Mouse (Mus musculus) neural tube, embryonic 12.5 days (tissue): ENCODE measurements at regions not wholly inside any gene's neighbourhood (a gene's known extent, or its start where the extent isn't known, plus 50 kb on each side); places are given as distances from the start of the nearest gene placed in this dataset.

Source experiments
- ATAC-seq: fragments of 200-750 bp; cut with Nextera tagmentation; 2 replicates; pipeline ENCODE4 v1.8.0; 2017; ENCODE audit warnings: low read depth, mild to moderate bottlenecking, moderate TSS enrichment, moderate library complexity; ENCODE audit not compliant: low FRiP score
- H3K27ac ChIP-seq: fragments of 300-500 bp; sonication (generic); 2 replicates; pipeline ENCODE4 v1.5.1; 2016
- H3K27me3 ChIP-seq: fragments of 300-500 bp; sonication (generic); replicated peaks from 2 replicates; pipeline ENCODE4 v1.6.1; 2016; ENCODE audit warnings: mild to moderate bottlenecking
- H3K36me3 ChIP-seq: fragments of 300-500 bp; sonication (generic); 2 replicates; pipeline ENCODE4 v1.6.1; 2016; ENCODE audit warnings: mild to moderate bottlenecking
- H3K4me1 ChIP-seq: fragments of 300-500 bp; sonication (generic); 2 replicates; pipeline ENCODE4 v1.6.1; 2016
- H3K4me2 ChIP-seq: fragments of 300-500 bp; sonication (generic); replicated peaks from 2 replicates; pipeline ENCODE4 v1.6.1; 2016; ENCODE audit warnings: mild to moderate bottlenecking
- H3K4me3 ChIP-seq: fragments of 300-500 bp; sonication (generic); 2 replicates; pipeline ENCODE4 v1.5.1; 2016
- H3K9ac ChIP-seq: fragments of 300-500 bp; sonication (generic); 2 replicates; pipeline ENCODE4 v1.6.1; 2016; ENCODE audit warnings: mild to moderate bottlenecking
- H3K9me3 ChIP-seq: fragments of 300-500 bp; sonication (generic); 2 replicates; pipeline ENCODE4 v1.6.1; 2016; ENCODE audit warnings: mild to moderate bottlenecking
- WGBS: fragments of 180-500 bp; shearing (Covaris S2); methylation state at CpG from one replicate; pipeline ENCODE4 v1.1.7; 2016; 5-methylcytosine and 5-hydroxymethylcytosine counted together

- ATAC-seq = peak; percentile 70
- Histone ChIP-seq H3K36me3 (no peaks in the 10 kb centered on the region), H3K4me2 (no peak overlapping the region), H3K27me3 (no peaks in the 10 kb centered on the region), H3K4me1 (no peaks in the 10 kb centered on the region), H3K9ac (no peak overlapping the region), H3K4me3 (no peak overlapping the region), H3K27ac (no peak overlapping the region), H3K9me3 (no peaks in the 10 kb centered on the region)
- WGBS = 73% methylated on average over 2 of the region's 2 CpGs
Measured at GRCm38 (mm10) chr15:42256343-42256742, 2122.2 kb downstream of the 9330182O14Rik start.

GRCm38 (mm10) chr15:42275117-42275516 lies 2141.0 kb downstream of the 9330182O14Rik start:
- no peaks in the 10 kb centered on the region for H3K27me3 ChIP-seq
- no peak overlapping the region for H3K4me2 ChIP-seq
- H3K36me3 ChIP-seq = no peaks in the 10 kb centered on the region
- H3K4me1 ChIP-seq = no peaks in the 10 kb centered on the region
- ATAC-seq = no peak
- H3K4me3 ChIP-seq = no peak overlapping the region
- 59% methylated on average over 1 of the region's 1 CpGs for WGBS
- H3K9ac ChIP-seq = no peak overlapping the region
- no peaks in the 10 kb centered on the region for H3K9me3 ChIP-seq
- no peak overlapping the region for H3K27ac ChIP-seq

GRCm38 (mm10) chr15:42277247-42277646 lies 2143.1 kb downstream of the 9330182O14Rik start:
- H3K4me1 ChIP-seq = no peaks in the 10 kb centered on the region

GRCm38 (mm10) chr15:42280810-42281209 lies 2146.6 kb downstream of the 9330182O14Rik start:
- H3K4me1 ChIP-seq = no peaks in the 10 kb centered on the region
- H3K9ac ChIP-seq = no peak overlapping the region
- no peak overlapping the region for H3K4me3 ChIP-seq
- H3K27ac ChIP-seq = no peak overlapping the region
- no peaks in the 10 kb centered on the region for H3K36me3 ChIP-seq
- ATAC-seq = no peak
- no peaks in the 10 kb centered on the region for H3K27me3 ChIP-seq
- H3K9me3 ChIP-seq = no peaks in the 10 kb centered on the region
- no peak overlapping the region for H3K4me2 ChIP-seq
- 95% methylated on average over 3 of the region's 3 CpGs for WGBS

More at GRCm38 (mm10) chr15:42277247-42277646, 2143.1 kb downstream of the 9330182O14Rik start:
- no peaks in the 10 kb centered on the region for H3K9me3 ChIP-seq
- H3K4me2 ChIP-seq = no peak overlapping the region
- ATAC-seq = no peak
- no peak overlapping the region for H3K27ac ChIP-seq
- H3K27me3 ChIP-seq = no peaks in the 10 kb centered on the region
- H3K4me3 ChIP-seq = no peak overlapping the region
- no peaks in the 10 kb centered on the region for H3K36me3 ChIP-seq
- H3K9ac ChIP-seq = no peak overlapping the region
- WGBS = 82% methylated on average over 2 of the region's 2 CpGs

- no peak overlapping the region for H3K4me2 ChIP-seq
- no peaks in the 10 kb centered on the region for H3K27me3 ChIP-seq
- no peak overlapping the region for H3K27ac ChIP-seq
- ATAC-seq = no peak
- no peak overlapping the region for H3K4me3 ChIP-seq
- no peaks in the 10 kb centered on the region for H3K4me1 ChIP-seq
- no peak overlapping the region for H3K9ac ChIP-seq
- WGBS = 72% methylated on average over 4 of the region's 4 CpGs
- H3K9me3 ChIP-seq = no peaks in the 10 kb centered on the region
- H3K36me3 ChIP-seq = no peaks in the 10 kb centered on the region
Measured at GRCm38 (mm10) chr15:42296406-42296805, 2162.2 kb downstream of the 9330182O14Rik start.

- Histone ChIP-seq H3K36me3 (no peaks in the 10 kb centered on the region), H3K9ac (no peak overlapping the region), H3K9me3 (no peaks in the 10 kb centered on the region), H3K4me3 (no peak overlapping the region), H3K4me2 (no peak overlapping the region), H3K27me3 (no peaks in the 10 kb centered on the region), H3K4me1 (no peaks in the 10 kb centered on the region), H3K27ac (no peak overlapping the region)
- no peak for ATAC-seq
Measured at GRCm38 (mm10) chr15:42297430-42297829, 2163.3 kb downstream of the 9330182O14Rik start.

- Histone ChIP-seq H3K4me2 (no peak overlapping the region), H3K4me1 (no peaks in the 10 kb centered on the region), H3K27ac (no peak overlapping the region), H3K4me3 (no peak overlapping the region), H3K9me3 (no peaks in the 10 kb centered on the region), H3K36me3 (no peaks in the 10 kb centered on the region), H3K9ac (no peak overlapping the region), H3K27me3 (no peaks in the 10 kb centered on the region)
- ATAC-seq = no peak
- 74% methylated on average over 1 of the region's 1 CpGs for WGBS
Measured at GRCm38 (mm10) chr15:42301956-42302355, 2167.8 kb downstream of the 9330182O14Rik start.

- no peak overlapping the region for H3K27ac ChIP-seq
- peak; percentile 58; the same call in 1 of the 2 replicates for ATAC-seq
- 53% methylated on average over 3 of the region's 3 CpGs for WGBS
Measured at GRCm38 (mm10) chr15:42304097-42304496, 2169.9 kb downstream of the 9330182O14Rik start.

GRCm38 (mm10) chr15:42309586-42309985 lies 2175.4 kb downstream of the 9330182O14Rik start:
- Histone ChIP-seq H3K4me2 (no peak overlapping the region), H3K36me3 (no peaks in the 10 kb centered on the region), H3K27ac (no peak overlapping the region), H3K27me3 (no peaks in the 10 kb centered on the region), H3K9ac (no peak overlapping the region), H3K4me1 (no peaks in the 10 kb centered on the region), H3K4me3 (no peak overlapping the region), H3K9me3 (no peaks in the 10 kb centered on the region)
- 64% methylated on average over 5 of the region's 5 CpGs for WGBS
- no peak for ATAC-seq

More at GRCm38 (mm10) chr15:42304097-42304496, 2169.9 kb downstream of the 9330182O14Rik start:
- H3K4me3 ChIP-seq = no peak overlapping the region
- H3K27me3 ChIP-seq = no peaks in the 10 kb centered on the region
- H3K4me1 ChIP-seq = no peaks in the 10 kb centered on the region
- no peaks in the 10 kb centered on the region for H3K36me3 ChIP-seq
- no peak overlapping the region for H3K4me2 ChIP-seq
- no peak overlapping the region for H3K9ac ChIP-seq
- no peaks in the 10 kb centered on the region for H3K9me3 ChIP-seq

GRCm38 (mm10) chr15:42311166-42311565 lies 2177.0 kb downstream of the 9330182O14Rik start:
- Histone ChIP-seq H3K9me3 (no peaks in the 10 kb centered on the region), H3K36me3 (no peaks in the 10 kb centered on the region), H3K27ac (no peak overlapping the region), H3K4me2 (no peak overlapping the region), H3K9ac (no peak overlapping the region), H3K27me3 (no peaks in the 10 kb centered on the region), H3K4me3 (no peak overlapping the region), H3K4me1 (no peaks in the 10 kb centered on the region)
- no peak for ATAC-seq
- 78% methylated on average over 4 of the region's 4 CpGs for WGBS

GRCm38 (mm10) chr15:42320349-42320748 lies 2186.2 kb downstream of the 9330182O14Rik start:
- H3K4me2 ChIP-seq = no peak overlapping the region
- no peak for ATAC-seq
- WGBS = 58% methylated on average over 1 of the region's 1 CpGs
- no peak overlapping the region for H3K9ac ChIP-seq
- H3K4me1 ChIP-seq = peaks cover 2% of the 10 kb centered on the region; the same call in 1 of the 2 replicates
- H3K36me3 ChIP-seq = no peaks in the 10 kb centered on the region
- H3K4me3 ChIP-seq = no peak overlapping the region
- no peak overlapping the region for H3K27ac ChIP-seq
- no peaks in the 10 kb centered on the region for H3K27me3 ChIP-seq
- H3K9me3 ChIP-seq = no peaks in the 10 kb centered on the region

- H3K27ac ChIP-seq = no peak overlapping the region
- no peak overlapping the region for H3K9ac ChIP-seq
- 91% methylated on average over 1 of the region's 1 CpGs for WGBS
- no peaks in the 10 kb centered on the region for H3K9me3 ChIP-seq
- no peak for ATAC-seq
- no peaks in the 10 kb centered on the region for H3K36me3 ChIP-seq
- H3K4me1 ChIP-seq = peaks cover 3% of the 10 kb centered on the region; the same call in 1 of the 2 replicates
- H3K27me3 ChIP-seq = no peaks in the 10 kb centered on the region
- H3K4me3 ChIP-seq = no peak overlapping the region
- no peak overlapping the region for H3K4me2 ChIP-seq
Measured at GRCm38 (mm10) chr15:42322940-42323339, 2188.8 kb downstream of the 9330182O14Rik start.

GRCm38 (mm10) chr15:42325221-42325620 lies 2191.1 kb downstream of the 9330182O14Rik start:
- H3K36me3 ChIP-seq = no peaks in the 10 kb centered on the region
- no peak overlapping the region for H3K27ac ChIP-seq
- no peak overlapping the region for H3K4me3 ChIP-seq
- no peak overlapping the region for H3K4me2 ChIP-seq
- H3K9ac ChIP-seq = no peak overlapping the region
- no peak for ATAC-seq
- H3K4me1 ChIP-seq = peaks cover 3% of the 10 kb centered on the region; the same call in 1 of the 2 replicates
- no peaks in the 10 kb centered on the region for H3K9me3 ChIP-seq
- WGBS = 64% methylated on average over 4 of the region's 4 CpGs
- no peaks in the 10 kb centered on the region for H3K27me3 ChIP-seq
